Mouse (Mus musculus): Measurements from ENCODE around the gene Tesc. TPM values are rescaled to one million over a fixed set of nuclear protein-coding genes. Genes with fewer than 3 reads are reported as not detected.

The Tesc gene
- total and polyA plus RNA-seq, 2 experiments from 2014 or later = 17.6 to 20.7 TPM

- no peak overlapping the region for H3K4me3 ChIP-seq (ENCODE audit: low read depth, low read length)
- no peaks in the 10 kb centered on the region for H3K9me3 ChIP-seq (replicated peaks; ENCODE audit: control insufficient read depth, low read length)
- no peak overlapping the region for H3K9ac ChIP-seq (replicated peaks; ENCODE audit: low read depth, low read length)
- peaks cover 94% of the 10 kb centered on the region for H3K36me3 ChIP-seq (replicated peaks; ENCODE audit: control insufficient read depth, insufficient read depth, low read length)
- DNase-seq (ENCODE audit: low spot score) = no peak
- H3K27me3 ChIP-seq (ENCODE audit: control insufficient read depth, insufficient read depth, low read length) = no peaks in the 10 kb centered on the region
- 79% methylated on average over 11 of the region's 11 CpGs for whole genome bisulfite sequencing
- no peak overlapping the region for H3K27ac ChIP-seq (ENCODE audit: low read depth)
- no peak overlapping the region for H3K4me2 ChIP-seq (ENCODE audit: low read depth, low read length)
- H3K4me1 ChIP-seq (ENCODE audit: control insufficient read depth, insufficient read depth) = 0 out of 2 replicates have a peak, but pooled peaks cover 5% of the 10 kb centered on the region
- ATAC-seq (ENCODE audit: insufficient read depth, low read depth) = no peak
- TF ChIP-seq CTCF (IDR thresholded peaks at IDR 0.05; ENCODE audit: low read depth) = no peak
- no peak for TF ChIP-seq EP300 (IDR thresholded peaks at IDR 0.05; ENCODE audit: low read depth)
These were observed 28.0 kb upstream of the Tesc start for GRCm38 (mm10) chr5:117999584-117999983.

- Histone ChIP-seq H3K27me3 (ENCODE audit: control insufficient read depth, insufficient read depth, low read length) (no peaks in the 10 kb centered on the region), H3K4me2 (ENCODE audit: low read depth, low read length) (no peak overlapping the region), H3K36me3 (replicated peaks; ENCODE audit: control insufficient read depth, insufficient read depth, low read length) (peaks cover 79% of the 10 kb centered on the region), H3K4me1 (ENCODE audit: control insufficient read depth, insufficient read depth) (0 out of 2 replicates have a peak, but pooled peaks cover 3% of the 10 kb centered on the region), H3K4me3 (ENCODE audit: low read depth, low read length) (no peak overlapping the region), H3K9ac (replicated peaks; ENCODE audit: low read depth, low read length) (no peak overlapping the region), H3K9me3 (replicated peaks; ENCODE audit: control insufficient read depth, low read length) (no peaks in the 10 kb centered on the region), H3K27ac (ENCODE audit: low read depth) (no peak overlapping the region)
- ATAC-seq (ENCODE audit: insufficient read depth, low read depth) = peak; percentile 38; the same call in 1 of the 2 replicates
- DNase-seq (ENCODE audit: low spot score) = peak; percentile 32
- WGBS = 40% methylated on average over 9 of the region's 9 CpGs
- TF ChIP-seq EP300 (IDR thresholded peaks at IDR 0.05; ENCODE audit: low read depth) (no peak), CTCF (IDR thresholded peaks at IDR 0.05; ENCODE audit: low read depth) (peak; percentile 95)
These were observed 25.5 kb upstream of the Tesc start for GRCm38 (mm10) chr5:118002059-118002458.

- H3K9ac ChIP-seq (replicated peaks; ENCODE audit: low read depth, low read length) = no peak overlapping the region
- no peaks in the 10 kb centered on the region for H3K27me3 ChIP-seq (ENCODE audit: control insufficient read depth, insufficient read depth, low read length)
- TF ChIP-seq CTCF (IDR thresholded peaks at IDR 0.05; ENCODE audit: low read depth) (peak; percentile 87), EP300 (IDR thresholded peaks at IDR 0.05; ENCODE audit: low read depth) (no peak)
- no peaks in the 10 kb centered on the region for H3K4me1 ChIP-seq (ENCODE audit: control insufficient read depth, insufficient read depth)
- H3K4me3 ChIP-seq (ENCODE audit: low read depth, low read length) = no peak overlapping the region
- H3K4me2 ChIP-seq (ENCODE audit: low read depth, low read length) = no peak overlapping the region
- peaks cover 79% of the 10 kb centered on the region for H3K36me3 ChIP-seq (replicated peaks; ENCODE audit: control insufficient read depth, insufficient read depth, low read length)
- no peak overlapping the region for H3K27ac ChIP-seq (ENCODE audit: low read depth)
- ATAC-seq (ENCODE audit: insufficient read depth, low read depth) (no peak), DNase-seq (ENCODE audit: low spot score) (peak; percentile 38)
- 73% methylated on average over 8 of the region's 8 CpGs for WGBS
- H3K9me3 ChIP-seq (replicated peaks; ENCODE audit: control insufficient read depth, low read length) = no peaks in the 10 kb centered on the region
These were observed 22.9 kb upstream of the Tesc start for GRCm38 (mm10) chr5:118004619-118005018.

- Histone ChIP-seq H3K27ac (ENCODE audit: low read depth) (no peak overlapping the region), H3K9me3 (replicated peaks; ENCODE audit: control insufficient read depth, low read length) (no peaks in the 10 kb centered on the region), H3K4me3 (ENCODE audit: low read depth, low read length) (no peak overlapping the region), H3K4me1 (ENCODE audit: control insufficient read depth, insufficient read depth) (no peaks in the 10 kb centered on the region), H3K9ac (replicated peaks; ENCODE audit: low read depth, low read length) (no peak overlapping the region), H3K4me2 (ENCODE audit: low read depth, low read length) (no peak overlapping the region), H3K36me3 (replicated peaks; ENCODE audit: control insufficient read depth, insufficient read depth, low read length) (peaks cover 69% of the 10 kb centered on the region), H3K27me3 (ENCODE audit: control insufficient read depth, insufficient read depth, low read length) (no peaks in the 10 kb centered on the region)
- 92% methylated on average over 1 of the region's 1 CpGs for WGBS
- no peak for DNase-seq (ENCODE audit: low spot score)
- TF ChIP-seq EP300 (IDR thresholded peaks at IDR 0.05; ENCODE audit: low read depth) (no peak), CTCF (IDR thresholded peaks at IDR 0.05; ENCODE audit: low read depth) (no peak)
- ATAC-seq (ENCODE audit: insufficient read depth, low read depth) = no peak
These were observed 21.8 kb upstream of the Tesc start for GRCm38 (mm10) chr5:118005728-118006127.

- H3K9me3 ChIP-seq (replicated peaks; ENCODE audit: control insufficient read depth, low read length) = no peaks in the 10 kb centered on the region
- no peak overlapping the region for H3K27ac ChIP-seq (ENCODE audit: low read depth)
- WGBS = 84% methylated on average over 13 of the region's 13 CpGs
- H3K9ac ChIP-seq (replicated peaks; ENCODE audit: low read depth, low read length) = no peak overlapping the region
- H3K36me3 ChIP-seq (replicated peaks; ENCODE audit: control insufficient read depth, insufficient read depth, low read length) = peaks cover 43% of the 10 kb centered on the region
- H3K27me3 ChIP-seq (ENCODE audit: control insufficient read depth, insufficient read depth, low read length) = no peaks in the 10 kb centered on the region
- no peak overlapping the region for H3K4me3 ChIP-seq (ENCODE audit: low read depth, low read length)
- DNase-seq (ENCODE audit: low spot score) (no peak), ATAC-seq (ENCODE audit: insufficient read depth, low read depth) (no peak)
- TF ChIP-seq EP300 (IDR thresholded peaks at IDR 0.05; ENCODE audit: low read depth) (no peak), CTCF (IDR thresholded peaks at IDR 0.05; ENCODE audit: low read depth) (no peak)
- H3K4me1 ChIP-seq (ENCODE audit: control insufficient read depth, insufficient read depth) = no peaks in the 10 kb centered on the region
- H3K4me2 ChIP-seq (ENCODE audit: low read depth, low read length) = no peak overlapping the region
These were observed 19.2 kb upstream of the Tesc start for GRCm38 (mm10) chr5:118008344-118008743.

- 82% methylated on average over 7 of the region's 7 CpGs for WGBS
- TF ChIP-seq CTCF (IDR thresholded peaks at IDR 0.05; ENCODE audit: low read depth) = no peak
- TF ChIP-seq EP300 (IDR thresholded peaks at IDR 0.05; ENCODE audit: low read depth) = no peak
- no peaks in the 10 kb centered on the region for H3K9me3 ChIP-seq (replicated peaks; ENCODE audit: control insufficient read depth, low read length)
- peaks cover 29% of the 10 kb centered on the region for H3K36me3 ChIP-seq (replicated peaks; ENCODE audit: control insufficient read depth, insufficient read depth, low read length)
- H3K4me1 ChIP-seq (ENCODE audit: control insufficient read depth, insufficient read depth) = no peaks in the 10 kb centered on the region
- no peak for DNase-seq (ENCODE audit: low spot score)
- no peaks in the 10 kb centered on the region for H3K27me3 ChIP-seq (ENCODE audit: control insufficient read depth, insufficient read depth, low read length)
- H3K9ac ChIP-seq (replicated peaks; ENCODE audit: low read depth, low read length) = no peak overlapping the region
- no peak for ATAC-seq (ENCODE audit: insufficient read depth, low read depth)
- no peak overlapping the region for H3K27ac ChIP-seq (ENCODE audit: low read depth)
- no peak overlapping the region for H3K4me2 ChIP-seq (ENCODE audit: low read depth, low read length)
- no peak overlapping the region for H3K4me3 ChIP-seq (ENCODE audit: low read depth, low read length)
These were observed 16.7 kb upstream of the Tesc start for GRCm38 (mm10) chr5:118010872-118011271.
